Mouse (Mus musculus) kidney, adult 2 months (tissue): ENCODE measurements around the gene Nfasc. TPM values are rescaled to one million over a fixed set of nuclear protein-coding genes. Genes with fewer than 3 reads are reported as not detected.

Experiments
- DNase-seq: peaks from one replicate; pipeline ENCODE4 v3.0.0; 2021
- H3K27ac ChIP-seq: fragments of 200-500 bp; 2 replicates; pipeline ENCODE4 v1.5.1; 2012; ENCODE audit warnings: low read depth, low read length, control low read depth, inconsistent platforms; ENCODE audit not compliant: insufficient read depth
- H3K27me3 ChIP-seq: fragments of 200-500 bp; replicated peaks from 2 replicates; pipeline ENCODE4 v1.6.1; 2012; ENCODE audit warnings: mild to moderate bottlenecking, moderate library complexity, low read length, inconsistent platforms; ENCODE audit not compliant: control insufficient read depth, insufficient read depth
- H3K36me3 ChIP-seq: fragments of 200-500 bp; 2 replicates; pipeline ENCODE4 v1.6.1; 2012; ENCODE audit warnings: mild to moderate bottlenecking, moderate library complexity, low read length, inconsistent platforms; ENCODE audit not compliant: control insufficient read depth, insufficient read depth
- H3K4me1 ChIP-seq: fragments of 200-500 bp; 2 replicates; pipeline ENCODE4 v1.6.1; 2011; ENCODE audit warnings: low read length; ENCODE audit not compliant: control insufficient read depth, insufficient read depth
- H3K4me3 ChIP-seq: fragments of 200-500 bp; 2 replicates; pipeline ENCODE4 v1.5.1; 2011; ENCODE audit warnings: mild to moderate bottlenecking, low read depth, low read length, control low read depth; ENCODE audit not compliant: insufficient read depth
- CTCF ChIP-seq: fragments of 200-500 bp; conservative IDR thresholded peaks from 2 replicates; pipeline ENCODE4 v1.5.1; 2011; ENCODE audit warnings: low read depth, mild to moderate bottlenecking, control low read depth, low read length, moderate library complexity, mixed read lengths; ENCODE audit not compliant: insufficient read depth, insufficient read length
- POLR2A ChIP-seq: fragments of 200-500 bp; IDR thresholded peaks from one replicate; pipeline ENCODE4 v1.6.1; 2011; ENCODE audit warnings: low read depth, low read length, control low read depth
- WGBS: fragments of 180-500 bp; shearing (Covaris S2); methylation state at CpG from one replicate; pipeline ENCODE4 v1.1.7; 2018; 5-methylcytosine and 5-hydroxymethylcytosine counted together
- polyA plus RNA-seq: library from polyadenylated mRNA; depleted of rRNA; stranded (reverse); fragments of >200 nt; gene quantifications from 2 replicates; pipeline ENCODE4 v1.2.3, GENCODE M21; 2012; rRNA removed

Nfasc gene
- polyA plus RNA-seq, 1 experiment = 0.20 TPM

DNA sequence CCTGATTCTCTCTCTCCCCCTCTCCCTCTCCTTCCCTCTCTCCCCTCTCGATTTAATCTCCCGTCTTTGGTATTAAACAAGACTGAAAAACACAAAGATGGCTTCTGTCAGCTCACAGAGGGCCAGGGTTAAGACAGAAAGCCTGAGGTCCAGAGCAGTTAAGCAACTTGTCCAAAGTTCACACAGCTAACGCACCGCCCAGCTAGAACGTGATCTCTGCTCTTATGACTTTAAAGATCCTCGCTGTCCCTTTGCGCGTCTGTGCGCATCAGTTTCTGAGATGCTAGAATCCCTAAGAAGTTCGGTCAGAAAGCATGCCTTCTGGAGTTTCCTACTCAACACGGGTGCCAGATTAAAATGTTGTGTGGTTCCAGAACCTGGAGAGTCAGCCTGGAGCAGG, 221.9 kb downstream of the Nfasc start:
- WGBS = 71% methylated on average over 11 of the region's 11 CpGs
- no peak for TF ChIP-seq POLR2A
- TF ChIP-seq CTCF = no peak
- Histone ChIP-seq H3K4me1 (0 out of 2 replicates have a peak, but pooled peaks cover 2% of the 10 kb centered on the region), H3K4me3 (no peak overlapping the region), H3K27ac (no peak overlapping the region), H3K36me3 (no peaks in the 10 kb centered on the region), H3K27me3 (no peaks in the 10 kb centered on the region)
- DNase-seq = peak; percentile 52

GRCm38 (mm10) chr1:132518621-132519020, 223.0 kb downstream of the Nfasc start:
- no peak for TF ChIP-seq CTCF
- TF ChIP-seq POLR2A = no peak
- Histone ChIP-seq H3K4me1 (0 out of 2 replicates have a peak, but pooled peaks cover 2% of the 10 kb centered on the region), H3K27ac (no peak overlapping the region), H3K36me3 (no peaks in the 10 kb centered on the region), H3K27me3 (no peaks in the 10 kb centered on the region), H3K4me3 (no peak overlapping the region)
- no peak for DNase-seq
- 81% methylated on average over 18 of the region's 18 CpGs for WGBS

GRCm38 (mm10) chr1:132516776-132517175, 224.8 kb downstream of the Nfasc start:
- H3K4me1 ChIP-seq = 0 out of 2 replicates have a peak, but pooled peaks cover 2% of the 10 kb centered on the region
- no peak for DNase-seq
- TF ChIP-seq CTCF (no peak), POLR2A (no peak)
- H3K27ac ChIP-seq = no peak overlapping the region
- 92% methylated on average over 11 of the region's 11 CpGs for WGBS
- H3K27me3 ChIP-seq = no peaks in the 10 kb centered on the region
- no peak overlapping the region for H3K4me3 ChIP-seq
- no peaks in the 10 kb centered on the region for H3K36me3 ChIP-seq

DNA sequence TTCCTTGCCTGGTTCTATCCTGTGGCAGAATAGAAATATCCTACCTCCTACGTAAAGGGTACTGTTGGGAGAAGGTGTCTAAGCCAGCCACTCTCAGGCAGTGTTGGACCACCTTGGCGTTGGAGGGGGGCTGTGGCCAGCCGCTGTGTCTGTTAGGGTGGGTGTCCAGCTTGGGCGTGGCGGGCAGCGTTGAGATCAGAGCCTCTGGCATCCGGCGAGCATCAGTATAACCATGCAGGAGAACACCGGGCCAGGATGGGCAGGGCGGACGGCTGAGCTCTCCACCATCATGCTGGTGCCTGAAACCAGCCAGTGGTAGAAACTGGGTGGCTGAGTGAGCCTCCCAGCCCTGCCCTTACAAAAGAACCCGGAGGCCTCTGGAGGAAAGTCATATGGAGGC, 226.3 kb downstream of the Nfasc start:
- H3K27me3 ChIP-seq = no peaks in the 10 kb centered on the region
- no peak for TF ChIP-seq CTCF
- TF ChIP-seq POLR2A = no peak
- H3K4me1 ChIP-seq = 0 out of 2 replicates have a peak, but pooled peaks cover 2% of the 10 kb centered on the region
- H3K36me3 ChIP-seq = no peaks in the 10 kb centered on the region
- DNase-seq = no peak
- WGBS = 93% methylated on average over 12 of the region's 12 CpGs
- no peak overlapping the region for H3K27ac ChIP-seq
- H3K4me3 ChIP-seq = no peak overlapping the region

Other genes starting within 250 kb of the Nfasc start
- gene Tmem81, start 235.6 kb downstream of the Nfasc start, polyA plus RNA-seq = 1.8 and 2.0 TPM in 2 replicates
- gene Cntn2, start 198.5 kb downstream of the Nfasc start, polyA plus RNA-seq = 0.03 and 0.11 TPM in 2 replicates
- gene Lrrn2, start 138.5 kb upstream of the Nfasc start, polyA plus RNA-seq = 0.36 and 0.57 TPM in 2 replicates